Mouse (Mus musculus): ENCODE results near the gene 1600014C23Rik. TPM values are rescaled to one million over a fixed set of nuclear protein-coding genes. Genes with fewer than 3 reads are reported as not detected.

1600014C23Rik gene
- 0.68 TPM in 1 of 2 replicates, not detected in the other for polyA plus RNA-seq (2015; fragmentation: Nextera tagmentation; extraction: Ambion mirVana)

DNA sequence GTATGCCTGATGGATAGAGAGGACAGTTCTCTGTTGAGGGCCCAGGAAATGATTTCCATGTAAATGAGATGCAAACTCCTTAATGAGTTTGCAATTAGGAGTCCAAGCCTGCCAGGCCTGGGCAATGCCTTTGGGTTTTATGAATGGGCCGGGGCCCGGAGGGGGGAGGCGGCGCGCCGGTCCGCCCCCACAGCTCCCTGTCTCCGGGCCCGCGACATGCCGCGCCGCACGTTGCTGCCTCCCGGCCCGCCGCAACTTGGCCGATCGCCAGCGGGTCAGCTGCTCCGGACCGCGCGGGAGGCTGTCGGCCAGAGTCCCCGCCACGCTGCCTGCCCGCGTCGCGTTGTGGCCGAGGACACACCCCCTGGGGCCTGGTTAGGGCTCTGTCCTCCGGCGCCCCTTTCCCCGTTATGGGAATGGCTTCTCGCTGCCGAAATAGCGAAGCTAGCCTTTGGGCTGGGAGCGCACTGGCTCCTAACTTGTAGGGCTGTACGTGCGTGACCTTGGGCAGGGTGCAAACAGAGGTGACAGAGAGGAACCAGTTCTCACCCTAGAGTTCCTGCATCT, at the start of gene 1600014C23Rik:
Gene 1600014C23Rik (minus strand): TSS at position 110 of the 567 bp plus-strand sequence.
- Histone ChIP-seq H3K4me2 (peak within 1 kb of the TSS; percentile 89), H3K27ac (peak within 1 kb of the TSS; percentile 91), H3K9me3 (replicated peaks) (no peaks in the 10 kb centered on the region), H3K9ac (peak within 1 kb of the TSS; percentile 53), H3K4me1 (peaks cover 59% of the 10 kb centered on the region), H3K4me3 (replicated peaks) (peak within 1 kb of the TSS; percentile 42), H3K27me3 (peaks cover 15% of the 10 kb centered on the region), H3K36me3 (no peaks in the 10 kb centered on the region)
- WGBS, result 2% methylated on average over 41 of the region's 41 CpGs
- ATAC-seq (replicated peaks; ENCODE audit: low FRiP score), result no peak

DNA sequence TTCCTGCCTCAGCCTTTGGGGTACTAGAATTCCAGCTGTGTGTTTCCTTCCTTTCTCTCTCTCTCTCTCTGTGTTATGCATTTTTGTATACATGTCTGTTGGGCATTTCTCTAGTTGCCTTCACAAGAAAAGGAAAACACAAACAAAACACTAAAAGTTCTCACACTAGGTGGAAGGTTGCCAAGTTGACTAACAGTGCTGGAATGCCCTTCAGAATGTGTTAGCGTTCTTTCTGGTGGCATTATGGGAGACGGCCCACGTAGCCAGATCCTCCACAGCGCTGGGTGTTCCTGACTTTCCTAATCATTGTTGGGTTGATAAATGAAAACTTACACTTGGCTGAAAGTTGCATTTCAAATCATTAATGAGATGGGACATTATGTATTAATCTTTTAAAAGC, 44.8 kb upstream of the 1600014C23Rik start:
- Histone ChIP-seq H3K9ac (no peak overlapping the region), H3K4me3 (replicated peaks) (no peak overlapping the region), H3K4me1 (peaks cover 10% of the 10 kb centered on the region; the same call in 1 of the 2 replicates), H3K9me3 (replicated peaks) (no peaks in the 10 kb centered on the region), H3K36me3 (no peaks in the 10 kb centered on the region), H3K27me3 (no peaks in the 10 kb centered on the region), H3K4me2 (no peak overlapping the region), H3K27ac (no peak overlapping the region)
- WGBS, result 94% methylated on average over 4 of the region's 4 CpGs
- no peak for ATAC-seq (replicated peaks; ENCODE audit: low FRiP score)

DNA sequence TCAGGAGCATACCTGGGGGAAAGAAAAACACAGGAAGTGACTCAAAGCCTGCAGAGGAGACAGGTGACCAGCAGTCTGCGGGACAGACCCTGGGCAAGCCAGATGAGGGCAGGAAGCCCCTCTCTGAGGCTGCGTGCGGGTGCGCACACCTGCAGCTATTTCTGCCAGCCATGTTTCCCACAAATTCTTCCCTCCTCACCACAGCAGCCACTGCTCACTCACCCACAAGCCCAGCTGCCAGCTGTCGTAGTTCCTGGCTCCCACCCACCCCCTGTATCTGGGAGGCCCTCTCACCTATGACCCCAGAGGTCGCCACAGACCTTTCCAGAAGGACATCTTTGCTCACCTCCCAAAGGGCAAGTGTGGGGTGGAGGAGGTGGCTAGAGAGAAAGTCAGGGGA, 43.8 kb upstream of the 1600014C23Rik start:
- Histone ChIP-seq H3K27ac (no peak overlapping the region), H3K9me3 (replicated peaks) (no peaks in the 10 kb centered on the region), H3K36me3 (no peaks in the 10 kb centered on the region), H3K4me3 (replicated peaks) (no peak overlapping the region), H3K4me2 (no peak overlapping the region), H3K9ac (no peak overlapping the region), H3K27me3 (no peaks in the 10 kb centered on the region), H3K4me1 (peaks cover 19% of the 10 kb centered on the region)
- WGBS, result 61% methylated on average over 6 of the region's 6 CpGs
- no peak for ATAC-seq (replicated peaks; ENCODE audit: low FRiP score)

DNA sequence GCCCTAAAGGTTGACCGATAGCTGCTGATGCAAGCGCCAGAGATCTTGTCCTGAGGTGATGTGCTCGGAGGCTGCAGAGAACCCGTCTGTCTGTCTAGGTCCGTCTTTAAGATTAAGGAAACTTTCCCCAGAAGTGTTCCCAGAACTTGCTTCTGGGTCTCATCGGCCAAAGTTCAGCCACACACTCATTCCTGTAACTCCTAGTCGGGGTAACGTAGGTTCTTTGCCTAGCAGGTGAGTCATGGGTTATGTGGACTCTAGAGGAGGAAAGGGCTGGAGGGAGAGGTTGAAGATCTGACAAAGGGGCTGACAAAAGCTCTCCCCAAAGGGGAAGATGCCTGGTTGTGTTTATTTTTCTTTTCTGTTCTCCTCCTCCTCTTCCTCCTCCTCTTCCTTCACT, 42.5 kb upstream of the 1600014C23Rik start:
- ATAC-seq (replicated peaks; ENCODE audit: low FRiP score), result no peak

DNA sequence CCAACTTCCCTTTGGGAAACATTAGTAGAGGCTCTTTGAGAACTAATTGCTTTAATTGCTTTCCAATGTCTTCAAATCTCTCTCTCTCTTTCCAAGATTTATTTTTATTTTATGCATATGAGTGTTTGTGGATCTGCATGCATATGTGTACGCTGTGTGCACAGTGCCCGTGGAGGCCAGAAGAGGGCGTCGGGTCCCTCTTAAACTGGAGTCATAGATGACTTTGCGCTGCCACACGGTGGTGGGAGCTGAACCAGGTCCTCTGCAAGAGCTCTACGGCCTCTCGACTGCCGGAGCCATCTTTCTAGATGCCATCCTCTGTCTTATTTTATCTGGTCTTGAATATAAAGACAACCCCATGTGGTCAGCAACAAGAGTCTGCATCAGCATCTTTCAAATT, 41.8 kb upstream of the 1600014C23Rik start:
- no peaks in the 10 kb centered on the region for H3K36me3 ChIP-seq
- 94% methylated on average over 9 of the region's 9 CpGs for WGBS
- no peak overlapping the region for H3K27ac ChIP-seq
- no peak overlapping the region for H3K4me2 ChIP-seq
- no peaks in the 10 kb centered on the region for H3K27me3 ChIP-seq
- H3K4me3 ChIP-seq (replicated peaks), result no peak overlapping the region
- no peak for ATAC-seq (replicated peaks; ENCODE audit: low FRiP score)
- peaks cover 26% of the 10 kb centered on the region for H3K4me1 ChIP-seq
- H3K9me3 ChIP-seq (replicated peaks), result no peaks in the 10 kb centered on the region
- no peak overlapping the region for H3K9ac ChIP-seq

More for the DNA sequence above, 42.5 kb upstream of the 1600014C23Rik start:
- whole genome bisulfite sequencing, result 84% methylated on average over 8 of the region's 8 CpGs
- Histone ChIP-seq H3K4me1 (peaks cover 22% of the 10 kb centered on the region), H3K9ac (no peak overlapping the region), H3K27ac (no peak overlapping the region), H3K4me2 (no peak overlapping the region), H3K36me3 (no peaks in the 10 kb centered on the region), H3K4me3 (replicated peaks) (no peak overlapping the region), H3K9me3 (replicated peaks) (no peaks in the 10 kb centered on the region), H3K27me3 (no peaks in the 10 kb centered on the region)

DNA sequence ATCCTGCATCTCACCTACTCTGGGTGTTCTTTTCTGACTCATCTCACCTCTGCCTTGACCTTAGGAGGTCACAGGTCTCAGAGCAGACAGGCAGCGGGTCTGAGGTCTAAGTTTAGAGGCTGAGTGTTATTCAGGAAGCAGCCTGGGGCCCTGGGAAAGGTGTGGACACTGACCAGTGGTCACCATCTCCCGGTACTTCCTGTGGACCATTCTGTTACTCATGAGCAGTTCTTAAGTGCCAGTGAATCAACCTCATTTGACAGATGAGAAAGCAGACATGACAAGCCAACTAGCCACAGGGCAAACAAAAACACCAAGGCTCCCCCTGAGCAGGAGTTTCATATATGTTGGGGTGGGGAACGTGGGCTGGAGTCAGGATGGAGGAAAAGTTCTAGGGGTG, 38.9 kb upstream of the 1600014C23Rik start:
- no peak overlapping the region for H3K4me3 ChIP-seq (replicated peaks)
- H3K36me3 ChIP-seq, result no peaks in the 10 kb centered on the region
- no peak overlapping the region for H3K4me2 ChIP-seq
- H3K9ac ChIP-seq, result no peak overlapping the region
- no peak for ATAC-seq (replicated peaks; ENCODE audit: low FRiP score)
- H3K27ac ChIP-seq, result no peak overlapping the region
- no peaks in the 10 kb centered on the region for H3K9me3 ChIP-seq (replicated peaks)
- WGBS, result 35% methylated on average over 3 of the region's 3 CpGs
- H3K27me3 ChIP-seq, result no peaks in the 10 kb centered on the region
- H3K4me1 ChIP-seq, result peaks cover 42% of the 10 kb centered on the region

DNA sequence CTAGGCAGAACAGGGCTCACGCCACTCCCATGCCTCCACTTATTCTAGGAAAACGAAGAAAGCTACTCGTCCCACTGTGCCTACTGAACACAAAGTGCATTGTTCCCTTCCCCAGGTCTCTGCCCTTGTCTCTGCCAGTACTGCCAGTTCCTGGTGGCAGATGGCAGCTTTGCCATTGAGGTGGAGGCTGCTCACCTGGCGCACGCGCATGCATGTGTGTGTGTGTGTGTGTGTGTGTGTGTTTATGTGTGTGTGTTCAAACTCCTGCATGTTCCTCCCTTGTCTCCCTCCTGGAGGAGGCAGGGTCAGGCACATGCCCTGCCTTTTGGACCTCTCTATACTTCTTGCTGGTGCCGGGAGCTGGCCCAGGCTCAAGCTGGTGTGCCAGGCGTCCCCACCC, 38.5 kb upstream of the 1600014C23Rik start:
- H3K4me3 ChIP-seq (replicated peaks), result no peak overlapping the region
- ATAC-seq (replicated peaks; ENCODE audit: low FRiP score), result no peak
- 88% methylated on average over 8 of the region's 8 CpGs for WGBS

DNA sequence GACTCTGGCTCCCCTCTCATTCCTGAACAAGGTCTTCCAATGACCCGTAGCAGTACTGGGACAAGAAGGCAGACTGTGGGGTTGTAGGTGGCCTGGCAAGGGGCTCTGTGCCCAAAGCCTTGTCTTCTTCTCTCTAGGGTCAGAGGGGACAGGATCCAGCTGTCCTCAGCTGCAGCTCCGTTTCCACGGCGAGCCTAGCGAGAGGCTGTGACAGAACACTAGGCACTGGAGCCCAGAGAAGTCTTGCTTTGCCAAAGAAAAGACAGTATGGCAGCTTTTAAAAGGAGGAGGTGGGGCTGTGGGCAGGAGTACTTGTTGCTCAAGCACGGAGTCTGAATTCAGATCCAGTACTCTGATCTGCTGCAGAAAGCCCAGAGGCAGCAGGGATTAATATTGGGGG, 36.8 kb upstream of the 1600014C23Rik start:
- H3K27ac ChIP-seq, result peak overlapping the region; percentile 55
- peaks cover 54% of the 10 kb centered on the region for H3K4me1 ChIP-seq
- no peak overlapping the region for H3K4me3 ChIP-seq (replicated peaks)
- ATAC-seq (replicated peaks; ENCODE audit: low FRiP score), result no peak
- 26% methylated on average over 6 of the region's 6 CpGs for WGBS
- H3K4me2 ChIP-seq, result no peak overlapping the region
- H3K36me3 ChIP-seq, result no peaks in the 10 kb centered on the region
- no peaks in the 10 kb centered on the region for H3K27me3 ChIP-seq
- H3K9ac ChIP-seq, result no peak overlapping the region
- H3K9me3 ChIP-seq (replicated peaks), result no peaks in the 10 kb centered on the region

More for the DNA sequence above, 38.5 kb upstream of the 1600014C23Rik start:
- H3K27me3 ChIP-seq, result no peaks in the 10 kb centered on the region
- H3K9ac ChIP-seq, result no peak overlapping the region
- peaks cover 44% of the 10 kb centered on the region for H3K4me1 ChIP-seq
- no peaks in the 10 kb centered on the region for H3K36me3 ChIP-seq
- no peaks in the 10 kb centered on the region for H3K9me3 ChIP-seq (replicated peaks)
- H3K27ac ChIP-seq, result no peak overlapping the region
- H3K4me2 ChIP-seq, result no peak overlapping the region

DNA sequence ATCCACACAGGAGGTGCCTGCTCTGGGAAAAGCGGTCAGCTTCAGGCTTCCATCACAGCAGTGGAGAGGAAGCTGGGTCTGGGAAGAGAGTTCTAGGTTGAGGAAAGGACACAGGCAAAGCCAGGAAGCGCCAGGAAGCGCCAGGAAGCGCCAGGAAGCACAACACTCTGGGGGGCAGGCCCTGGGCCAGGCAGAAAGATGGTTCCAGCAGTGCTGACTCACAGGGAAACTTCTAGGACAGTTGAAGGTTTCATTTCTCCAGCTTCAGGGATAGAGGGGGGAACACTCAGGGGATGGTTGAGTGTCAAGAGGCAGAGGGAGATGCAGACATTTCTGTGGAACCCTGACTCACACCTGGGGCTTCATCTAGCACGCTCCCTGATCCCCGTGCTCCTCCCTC, 36.2 kb upstream of the 1600014C23Rik start:
- ATAC-seq (replicated peaks; ENCODE audit: low FRiP score), result no peak
- 83% methylated on average over 6 of the region's 6 CpGs for WGBS
- Histone ChIP-seq H3K9me3 (replicated peaks) (no peaks in the 10 kb centered on the region), H3K4me1 (peaks cover 58% of the 10 kb centered on the region), H3K4me2 (no peak overlapping the region), H3K4me3 (replicated peaks) (no peak overlapping the region), H3K27me3 (no peaks in the 10 kb centered on the region), H3K9ac (no peak overlapping the region), H3K36me3 (no peaks in the 10 kb centered on the region), H3K27ac (peak overlapping the region; percentile 55)

DNA sequence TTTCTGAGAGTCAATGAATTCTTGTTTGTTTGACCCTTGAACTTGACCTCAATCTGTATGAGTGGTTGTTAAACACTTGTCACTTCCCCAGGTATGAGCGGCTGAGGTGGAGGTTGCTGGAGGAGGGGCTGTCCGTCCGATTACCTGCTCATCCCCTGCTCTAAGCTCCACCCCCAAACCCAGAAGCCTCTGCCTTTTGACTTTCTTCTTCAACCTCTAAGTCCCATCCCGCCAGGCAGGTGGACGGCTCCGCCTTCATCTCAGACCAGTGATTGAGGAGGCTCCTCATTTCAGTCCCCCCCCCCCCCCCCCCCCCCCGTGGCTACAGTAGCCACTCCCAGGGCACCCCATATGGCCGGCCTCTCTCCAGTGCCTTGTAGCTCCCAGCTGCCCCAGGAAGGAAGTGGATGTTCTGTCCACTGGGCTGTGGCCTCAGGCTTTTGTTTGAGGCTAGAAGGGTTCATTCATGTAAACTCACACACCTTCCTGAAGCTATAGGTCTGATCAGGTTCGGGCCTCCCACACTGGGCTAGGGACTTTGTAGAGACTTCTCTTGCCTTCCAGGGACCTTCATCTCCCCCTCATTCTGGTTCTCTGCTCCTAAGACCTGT, 34.0 kb upstream of the 1600014C23Rik start:
- no peaks in the 10 kb centered on the region for H3K27me3 ChIP-seq
- peaks cover 61% of the 10 kb centered on the region for H3K4me1 ChIP-seq
- H3K9me3 ChIP-seq (replicated peaks), result no peaks in the 10 kb centered on the region
- H3K36me3 ChIP-seq, result no peaks in the 10 kb centered on the region
- 29% methylated on average over 8 of the region's 9 CpGs for WGBS
- no peak overlapping the region for H3K4me3 ChIP-seq (replicated peaks)
- no peak for ATAC-seq (replicated peaks; ENCODE audit: low FRiP score)
- H3K27ac ChIP-seq, result peak overlapping the region; percentile 87
- no peak overlapping the region for H3K9ac ChIP-seq
- H3K4me2 ChIP-seq, result peak overlapping the region; percentile 36; the same call in 1 of the 2 replicates

DNA sequence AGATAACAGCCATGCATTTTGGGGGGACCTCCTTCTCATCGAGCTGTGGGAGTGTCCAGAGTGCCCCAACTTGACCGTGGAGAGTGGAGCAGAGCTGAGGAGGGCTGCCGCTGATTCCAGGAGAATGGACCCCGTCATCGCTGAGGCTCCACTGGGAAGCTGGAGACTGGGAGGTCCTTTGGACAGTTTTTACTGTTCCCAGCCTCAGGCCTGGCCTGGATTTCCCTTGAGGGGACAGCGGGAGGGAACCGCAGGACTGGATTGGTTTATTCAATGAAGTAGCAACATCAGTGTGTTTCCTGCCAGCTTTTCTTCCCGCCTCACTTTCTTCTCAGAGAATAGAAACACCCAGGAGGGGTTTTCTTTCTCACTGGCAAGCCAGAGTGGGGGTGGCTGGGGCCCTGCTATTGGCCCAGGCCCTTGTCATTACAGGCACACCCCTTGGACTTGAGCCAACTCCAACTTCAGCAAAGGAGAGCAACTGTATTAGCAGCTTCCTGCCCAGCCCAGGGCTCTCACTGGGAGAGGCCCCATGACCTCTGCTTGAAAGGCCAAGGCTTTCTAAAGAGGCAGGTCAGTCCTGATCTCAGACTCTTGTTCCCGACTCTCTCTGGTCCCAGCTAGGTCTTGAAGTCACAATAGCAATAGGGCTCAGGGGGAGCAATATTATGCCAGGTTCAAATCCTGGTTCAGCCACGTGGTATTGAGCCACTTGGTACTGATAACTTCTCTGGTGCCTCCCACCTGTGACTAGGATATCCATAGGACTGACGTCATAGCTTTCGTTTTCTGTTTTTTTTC, 33.3 kb upstream of the 1600014C23Rik start:
- peak; percentile 94 for ATAC-seq (replicated peaks; ENCODE audit: low FRiP score)
- 13% methylated on average over 12 of the region's 12 CpGs for WGBS
- H3K9ac ChIP-seq, result no peak overlapping the region

DNA sequence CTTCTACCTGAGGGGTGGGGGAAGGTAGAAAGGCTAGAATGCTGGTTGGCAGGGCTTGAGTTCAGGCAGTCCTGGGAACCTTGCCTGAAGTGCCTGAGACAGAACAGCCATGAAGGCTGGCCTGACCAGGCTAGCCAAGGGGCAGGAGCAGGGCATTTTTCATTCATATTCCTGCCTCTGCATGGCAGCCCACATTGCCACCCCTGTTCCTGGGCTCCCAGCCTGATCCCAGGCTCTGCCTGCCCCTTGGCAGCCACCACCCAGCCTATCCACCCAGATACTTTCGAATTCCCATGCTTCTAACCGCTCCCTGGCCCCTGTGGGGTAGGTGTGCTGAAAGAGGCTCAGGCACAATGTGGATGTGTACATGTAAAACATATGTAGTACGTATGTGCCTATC, 32.3 kb upstream of the 1600014C23Rik start:
- H3K4me3 ChIP-seq (replicated peaks), result no peak overlapping the region
- no peaks in the 10 kb centered on the region for H3K36me3 ChIP-seq
- peak overlapping the region; percentile 87 for H3K27ac ChIP-seq
- H3K27me3 ChIP-seq, result no peaks in the 10 kb centered on the region
- H3K4me2 ChIP-seq, result no peak overlapping the region
- 90% methylated on average over 3 of the region's 3 CpGs for WGBS
- no peak for ATAC-seq (replicated peaks; ENCODE audit: low FRiP score)
- H3K4me1 ChIP-seq, result peaks cover 69% of the 10 kb centered on the region
- no peaks in the 10 kb centered on the region for H3K9me3 ChIP-seq (replicated peaks)
- H3K9ac ChIP-seq, result no peak overlapping the region

More for the DNA sequence above, 33.3 kb upstream of the 1600014C23Rik start:
- H3K36me3 ChIP-seq, result no peaks in the 10 kb centered on the region
- H3K9me3 ChIP-seq (replicated peaks), result no peaks in the 10 kb centered on the region
- H3K4me1 ChIP-seq, result peaks cover 59% of the 10 kb centered on the region
- peak overlapping the region; percentile 87 for H3K27ac ChIP-seq
- no peak overlapping the region; the same call in 1 of the 2 replicates for H3K4me3 ChIP-seq (replicated peaks)
- no peaks in the 10 kb centered on the region for H3K27me3 ChIP-seq
- peak overlapping the region; percentile 36 for H3K4me2 ChIP-seq
